Mouse (Mus musculus) neural tube, embryonic 11.5 days (tissue): Measurements from ENCODE around the gene Olfr270. TPM values are rescaled to one million over a fixed set of nuclear protein-coding genes. Genes with fewer than 3 reads are reported as not detected.

Source experiments
- ATAC-seq: fragments of 200-750 bp; cut with Nextera tagmentation; 2 replicates; pipeline ENCODE4 v1.8.0; 2017; ENCODE audit warnings: moderate number of reproducible peaks, mild to moderate bottlenecking, moderate TSS enrichment, moderate library complexity; ENCODE audit not compliant: insufficient read depth, low FRiP score, low TSS enrichment
- DNase-seq: peaks from one replicate; pipeline ENCODE4 v3.0.0-alpha.2; 2015; ENCODE audit warnings: low spot score
- H3K27ac ChIP-seq: fragments of 300-500 bp; sonication (generic); 2 replicates; pipeline ENCODE4 v1.5.1; 2014; ENCODE audit warnings: low read depth, mild to moderate bottlenecking, low read length
- H3K27me3 ChIP-seq: fragments of 300-500 bp; sonication (generic); 2 replicates; pipeline ENCODE4 v1.6.1; 2014; ENCODE audit warnings: mild to moderate bottlenecking, low read length, mixed read lengths; ENCODE audit not compliant: control insufficient read depth, insufficient read depth
- H3K36me3 ChIP-seq: fragments of 300-500 bp; sonication (generic); 2 replicates; pipeline ENCODE4 v1.6.1; 2014; ENCODE audit warnings: mild to moderate bottlenecking, low read length, moderate library complexity, mixed read lengths; ENCODE audit not compliant: control insufficient read depth, insufficient read depth
- H3K4me1 ChIP-seq: fragments of 300-500 bp; sonication (generic); 2 replicates; pipeline ENCODE4 v1.6.1; 2014; ENCODE audit warnings: low read length, mixed read lengths; ENCODE audit not compliant: control insufficient read depth, insufficient read depth
- H3K4me2 ChIP-seq: fragments of 300-500 bp; sonication (generic); 2 replicates; pipeline ENCODE4 v1.6.1; 2014; ENCODE audit warnings: low read depth, mild to moderate bottlenecking, moderate library complexity
- H3K4me3 ChIP-seq: fragments of 300-500 bp; sonication (generic); 2 replicates; pipeline ENCODE4 v1.5.1; 2014; ENCODE audit warnings: low read depth, low read length
- H3K9ac ChIP-seq: fragments of 300-500 bp; sonication (generic); 2 replicates; pipeline ENCODE4 v1.6.1; 2014; ENCODE audit warnings: mild to moderate bottlenecking, low read length
- H3K9me3 ChIP-seq: fragments of 300-500 bp; sonication (generic); 2 replicates; pipeline ENCODE4 v1.6.1; 2016; ENCODE audit warnings: low read length; ENCODE audit not compliant: control insufficient read depth
- WGBS: fragments of 180-500 bp; shearing (Covaris S2); extraction: QIAGEN DNeasy Blood & Tissue Kit; methylation state at CpG from one replicate; pipeline ENCODE4 v1.1.7; 2014; 5-methylcytosine and 5-hydroxymethylcytosine counted together
- polyA plus RNA-seq: library from polyadenylated mRNA; unstranded; fragments of >200 nt; fragmentation: Nextera tagmentation; extraction: Ambion mirVana; gene quantifications from 2 replicates; pipeline ENCODE4 v1.2.1, GENCODE M21; 2014

The Olfr270 gene
- polyA plus RNA-seq: not detected in 2 replicates

DNA sequence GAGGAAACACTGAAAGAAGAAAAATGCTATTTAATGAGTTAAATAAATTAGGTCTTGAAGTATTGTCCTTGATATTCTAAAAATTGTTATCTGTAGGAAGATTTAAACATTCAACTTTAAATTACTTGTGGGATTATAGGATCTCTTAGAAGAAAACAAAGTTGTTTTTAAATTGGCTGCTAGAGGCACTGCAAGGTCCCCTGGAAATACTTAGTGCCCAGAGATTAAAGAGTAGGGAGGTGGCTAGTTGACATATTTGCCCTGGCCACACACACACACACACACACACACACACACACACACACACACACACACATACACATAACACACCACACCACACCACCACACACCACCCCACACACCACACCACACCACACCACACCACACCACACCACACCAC, at the start of gene Olfr270:
Gene Olfr270, plus strand, starts transcription at position 301 of the 400 bp plus-strand sequence.
- no peaks in the 10 kb centered on the region for H3K27me3 ChIP-seq
- DNase-seq: no peak
- no peaks in the 10 kb centered on the region for H3K4me1 ChIP-seq
- H3K4me2 ChIP-seq: no peak within 1 kb of the TSS
- no peak within 1 kb of the TSS for H3K4me3 ChIP-seq
- no peak for ATAC-seq
- no peaks in the 10 kb centered on the region for H3K9me3 ChIP-seq
- no peak within 1 kb of the TSS for H3K27ac ChIP-seq
- H3K36me3 ChIP-seq: no peaks in the 10 kb centered on the region
- no peak within 1 kb of the TSS for H3K9ac ChIP-seq

GRCm38 (mm10) chr4:52916659-52917310, 47.6 kb upstream of the Olfr270 start:
- DNase-seq (no peak), ATAC-seq (no peak)
- Histone ChIP-seq H3K4me2 (no peak overlapping the region), H3K9ac (no peak overlapping the region), H3K4me3 (no peak overlapping the region), H3K36me3 (no peaks in the 10 kb centered on the region), H3K4me1 (no peaks in the 10 kb centered on the region), H3K27ac (no peak overlapping the region), H3K27me3 (no peaks in the 10 kb centered on the region), H3K9me3 (no peaks in the 10 kb centered on the region)
- WGBS: 88% methylated on average over 6 of the region's 6 CpGs

- H3K9me3 ChIP-seq: no peaks in the 10 kb centered on the region
- ATAC-seq (no peak), DNase-seq (no peak)
- no peaks in the 10 kb centered on the region for H3K27me3 ChIP-seq
- H3K27ac ChIP-seq: no peak overlapping the region
- H3K4me3 ChIP-seq: no peak overlapping the region
- H3K4me2 ChIP-seq: no peak overlapping the region
- WGBS: 86% methylated on average over 2 of the region's 2 CpGs
- no peak overlapping the region for H3K9ac ChIP-seq
- H3K36me3 ChIP-seq: no peaks in the 10 kb centered on the region
- H3K4me1 ChIP-seq: no peaks in the 10 kb centered on the region
Measured at GRCm38 (mm10) chr4:52917311-52917688, 47.0 kb upstream of the Olfr270 start.

DNA sequence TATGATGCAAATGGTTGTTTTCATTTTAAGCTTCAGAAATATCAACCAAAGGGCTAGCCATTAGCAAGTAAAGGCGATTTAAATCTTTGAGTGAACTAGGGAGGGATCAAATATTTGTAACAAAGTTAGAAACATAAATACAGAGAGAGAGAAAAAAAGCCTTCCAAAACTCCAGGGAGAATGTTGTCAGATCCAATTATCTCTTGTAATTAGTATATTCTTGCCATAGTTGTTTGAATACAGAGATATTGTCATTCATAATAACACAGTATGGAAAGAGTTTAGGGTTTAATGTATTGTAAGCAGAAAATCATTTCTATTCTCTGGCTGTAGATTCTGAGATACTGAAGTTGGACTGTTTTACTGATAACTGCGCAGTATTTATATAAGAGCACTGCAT, 45.3 kb upstream of the Olfr270 start, which contains the start of gene Olfr272:
Gene Olfr272, minus strand, starts transcription at position 101 of the 400 bp plus-strand sequence.
- 94% methylated on average over 2 of the region's 2 CpGs for WGBS
- Histone ChIP-seq H3K4me2 (no peak within 1 kb of the TSS), H3K4me3 (no peak within 1 kb of the TSS), H3K9me3 (no peaks in the 10 kb centered on the region), H3K27ac (no peak within 1 kb of the TSS), H3K4me1 (no peaks in the 10 kb centered on the region), H3K36me3 (no peaks in the 10 kb centered on the region), H3K27me3 (no peaks in the 10 kb centered on the region), H3K9ac (no peak within 1 kb of the TSS)
- ATAC-seq (no peak), DNase-seq (no peak)

- no peaks in the 10 kb centered on the region for H3K27me3 ChIP-seq
- H3K9me3 ChIP-seq: no peaks in the 10 kb centered on the region
- no peak overlapping the region for H3K4me2 ChIP-seq
- no peak overlapping the region for H3K27ac ChIP-seq
- no peak overlapping the region for H3K9ac ChIP-seq
- H3K4me3 ChIP-seq: no peak overlapping the region
- ATAC-seq (no peak), DNase-seq (no peak)
- 85% methylated on average over 4 of the region's 4 CpGs for WGBS
- H3K36me3 ChIP-seq: no peaks in the 10 kb centered on the region
- H3K4me1 ChIP-seq: no peaks in the 10 kb centered on the region
Measured at GRCm38 (mm10) chr4:52930480-52930879, 33.9 kb upstream of the Olfr270 start.

DNA sequence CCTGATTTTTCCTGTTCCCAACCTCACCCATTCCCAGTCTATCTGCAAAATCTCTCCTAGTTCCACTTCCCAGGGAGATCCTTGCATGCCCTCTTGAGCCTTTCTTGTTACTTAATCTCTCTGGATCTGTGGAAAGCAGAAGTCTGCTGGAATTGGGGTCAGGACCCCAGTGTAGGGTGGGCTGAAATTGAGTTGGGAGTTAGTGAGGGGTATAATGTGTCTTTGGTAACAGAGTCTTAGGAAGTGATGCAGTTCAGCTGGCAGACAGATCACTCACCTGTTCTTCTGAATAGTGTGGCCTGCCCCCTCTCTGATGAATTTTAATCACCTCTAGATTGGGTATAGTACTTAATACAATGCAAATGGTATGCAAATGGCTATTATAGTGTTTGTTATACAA, 17.7 kb upstream of the Olfr270 start:
- Histone ChIP-seq H3K4me3 (no peak overlapping the region), H3K4me1 (no peaks in the 10 kb centered on the region), H3K9ac (no peak overlapping the region), H3K27me3 (no peaks in the 10 kb centered on the region), H3K4me2 (no peak overlapping the region), H3K9me3 (no peaks in the 10 kb centered on the region), H3K27ac (no peak overlapping the region), H3K36me3 (no peaks in the 10 kb centered on the region)
- no peak for DNase-seq
- no peak for ATAC-seq

- Histone ChIP-seq H3K27ac (no peak overlapping the region), H3K9me3 (no peaks in the 10 kb centered on the region), H3K9ac (no peak overlapping the region), H3K4me3 (no peak overlapping the region), H3K4me2 (no peak overlapping the region), H3K27me3 (no peaks in the 10 kb centered on the region), H3K36me3 (no peaks in the 10 kb centered on the region), H3K4me1 (no peaks in the 10 kb centered on the region)
- DNase-seq (no peak), ATAC-seq (no peak)
- 71% methylated on average over 2 of the region's 2 CpGs for WGBS
Measured at GRCm38 (mm10) chr4:52949005-52949404, 15.3 kb upstream of the Olfr270 start.

GRCm38 (mm10) chr4:52958693-52959092, 5.7 kb upstream of the Olfr270 start:
- 49% methylated on average over 4 of the region's 4 CpGs for WGBS
- Histone ChIP-seq H3K4me2 (no peak overlapping the region), H3K9me3 (no peaks in the 10 kb centered on the region), H3K36me3 (no peaks in the 10 kb centered on the region), H3K4me1 (no peaks in the 10 kb centered on the region), H3K4me3 (no peak overlapping the region), H3K27me3 (no peaks in the 10 kb centered on the region), H3K9ac (no peak overlapping the region), H3K27ac (no peak overlapping the region)
- DNase-seq (peak; percentile 43), ATAC-seq (no peak)

GRCm38 (mm10) chr4:52985216-52985615, 20.9 kb downstream of the Olfr270 start:
- H3K36me3 ChIP-seq: no peaks in the 10 kb centered on the region
- no peak overlapping the region for H3K4me2 ChIP-seq
- DNase-seq (no peak), ATAC-seq (no peak)
- no peak overlapping the region for H3K9ac ChIP-seq
- WGBS: 85% methylated on average over 2 of the region's 2 CpGs
- no peak overlapping the region for H3K4me3 ChIP-seq
- no peak overlapping the region for H3K27ac ChIP-seq
- no peaks in the 10 kb centered on the region for H3K9me3 ChIP-seq
- no peaks in the 10 kb centered on the region for H3K27me3 ChIP-seq
- no peaks in the 10 kb centered on the region for H3K4me1 ChIP-seq
